Mouse (Mus musculus) ES-E14 (cell line): Measurements from ENCODE around the gene Copb2. TPM values are rescaled to one million over a fixed set of nuclear protein-coding genes. Genes with fewer than 3 reads are reported as not detected.

ENCODE experiments used
- DNase-seq: peaks from one replicate; pipeline ENCODE4 v3.0.0-alpha.2; 2013; ENCODE audit warnings: low read depth, low spot score
- H3K27ac ChIP-seq: 2 replicates; pipeline ENCODE4 v1.5.1; 2012; ENCODE audit warnings: low read depth, mild to moderate bottlenecking, low read length, moderate library complexity, mixed read lengths; ENCODE audit not compliant: poor library complexity, insufficient read depth, severe bottlenecking
- H3K36me3 ChIP-seq: 2 replicates; pipeline ENCODE4 v1.6.1; 2012; ENCODE audit warnings: mild to moderate bottlenecking, low read length, moderate library complexity, mixed read lengths; ENCODE audit not compliant: control insufficient read depth, poor library complexity, insufficient read depth, severe bottlenecking
- H3K4me1 ChIP-seq, 2 experiments: fragments of 150-350 bp in 1 of 2; sonication (generic) in 1 of 2; 2 replicates each; pipeline ENCODE4 v1.6.1; 2012; ENCODE audit warnings: low read length in 2 of 2, mild to moderate bottlenecking in 1 of 2, mixed read lengths in 1 of 2; ENCODE audit not compliant: control insufficient read depth in 2 of 2, insufficient read depth in 2 of 2, poor library complexity in 1 of 2
- H3K4me3 ChIP-seq, 2 experiments: fragments of 150-350 bp in 1 of 2; sonication (generic) in 1 of 2; 2 replicates each; pipeline ENCODE4 v1.5.1; 2012; ENCODE audit warnings: low read length in 2 of 2, low read depth in 1 of 2, mild to moderate bottlenecking in 1 of 2, mixed read lengths in 1 of 2; ENCODE audit not compliant: insufficient read depth in 1 of 2, poor library complexity in 1 of 2, severe bottlenecking in 1 of 2
- H3K9ac ChIP-seq: 2 replicates; pipeline ENCODE4 v1.6.1; 2012; ENCODE audit warnings: low read depth, mild to moderate bottlenecking, low read length, mixed read lengths; ENCODE audit not compliant: poor library complexity, insufficient read depth, severe bottlenecking
- H3K9me3 ChIP-seq: fragments of 150-350 bp; sonication (generic); 2 replicates; pipeline ENCODE4 v1.6.1; 2012; ENCODE audit warnings: low read depth, mild to moderate bottlenecking, low read length; ENCODE audit not compliant: control insufficient read depth, insufficient read depth
- CHD2 ChIP-seq: IDR thresholded peaks from 2 replicates; pipeline ENCODE4 v1.6.1; 2014; ENCODE audit warnings: mild to moderate bottlenecking, low read depth, low read length, inconsistent platforms
- HCFC1 ChIP-seq: IDR thresholded peaks from 2 replicates; pipeline ENCODE4 v1.6.1; 2012; ENCODE audit warnings: low read length, inconsistent platforms, borderline replicate concordance; ENCODE audit not compliant: insufficient read depth
- MAFK ChIP-seq: IDR thresholded peaks from 2 replicates; pipeline ENCODE4 v1.6.1; 2014; ENCODE audit warnings: mild to moderate bottlenecking, low read depth, low read length, inconsistent platforms; ENCODE audit not compliant: insufficient read depth
- ZC3H11A ChIP-seq: IDR thresholded peaks from 2 replicates; pipeline ENCODE4 v1.6.1; 2012; ENCODE audit warnings: low read depth, mild to moderate bottlenecking, inconsistent platforms, low read length, borderline replicate concordance
- ZNF384 ChIP-seq: IDR thresholded peaks from 2 replicates; pipeline ENCODE4 v1.6.1; 2012; ENCODE audit warnings: low read depth, low read length, inconsistent platforms
- in situ Hi-C, 2 experiments: fragments of 600-800 bp; cut with MboI; formaldehyde crosslinking; loops; one replicate each; pipeline ENCODE4 v1.15.1; 2025; ENCODE audit warnings: low sequenced_read_pairs in 2 of 2, inconsistent platforms in 1 of 2; ENCODE audit not compliant: unreplicated experiment in 2 of 2
- total RNA-seq: library from RNA; depleted of rRNA; stranded (reverse); fragments of 300-350 nt; gene quantifications from 2 replicates; pipeline ENCODE4 v1.2.3, GENCODE M21; 2012

Gene Copb2
- total RNA-seq, 1 experiment: 114 TPM

DNA sequence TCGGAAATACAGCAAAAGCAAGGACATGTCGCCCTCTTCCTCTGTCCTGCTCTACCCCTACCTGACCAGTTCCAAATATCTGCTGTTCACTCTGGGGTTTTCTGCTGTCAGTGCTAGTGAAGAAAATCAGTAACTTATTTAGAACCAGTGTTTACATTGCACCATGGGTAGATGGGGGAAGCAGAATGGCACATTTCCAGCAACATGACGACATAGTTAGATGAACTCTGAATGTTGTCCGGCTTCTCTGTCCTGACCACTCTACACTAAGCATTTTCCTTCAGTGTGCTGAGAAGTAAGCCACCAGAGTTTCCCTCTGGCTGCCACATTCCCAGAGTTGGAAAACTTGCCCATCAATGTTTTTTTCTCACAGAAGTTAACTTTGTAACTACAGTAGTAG is 20.3 kb downstream of the Copb2 start:
- no peaks in the 10 kb centered on the region for H3K4me1 ChIP-seq
- in situ Hi-C loops: no loop called here
- no peak overlapping the region for H3K4me3 ChIP-seq
- H3K9me3 ChIP-seq: no peaks in the 10 kb centered on the region
- peaks cover 26% of the 10 kb centered on the region for H3K36me3 ChIP-seq
- TF ChIP-seq CHD2 (no peak), HCFC1 (no peak), ZC3H11A (no peak), ZNF384 (no peak), MAFK (no peak)
- no peak for DNase-seq
- no peak overlapping the region for H3K9ac ChIP-seq
- no peak overlapping the region for H3K27ac ChIP-seq

GRCm38 (mm10) chr9:98600094-98600493 is 36.6 kb downstream of the Copb2 start:
- no peak overlapping the region for H3K4me3 ChIP-seq
- no peak for DNase-seq
- in situ Hi-C loops: no loop called here
- H3K36me3 ChIP-seq: peaks cover 21% of the 10 kb centered on the region
- H3K27ac ChIP-seq: no peak overlapping the region
- no peak overlapping the region for H3K9ac ChIP-seq
- no peaks in the 10 kb centered on the region for H3K9me3 ChIP-seq
- H3K4me1 ChIP-seq: peaks cover 0 to 5% of the 10 kb centered on the region in 2 experiments; a peak in 1 of 4 replicates
- no peak for TF ChIP-seq HCFC1
- TF ChIP-seq ZNF384: no peak
- no peak for TF ChIP-seq MAFK
- TF ChIP-seq ZC3H11A: no peak
- TF ChIP-seq CHD2: no peak

- TF ChIP-seq HCFC1 (peak; percentile 93), ZC3H11A (no peak), MAFK (no peak), ZNF384 (no peak), CHD2 (no peak)
- in situ Hi-C loops: no loop called here
- no peak within 1 kb of the TSS for H3K27ac ChIP-seq
Measured at GRCm38 (mm10) chr9:98601156-98601836, 37.8 kb downstream of the Copb2 start, which contains the start of gene Mrps22. Gene Mrps22, minus strand, starts transcription at chr9:98601660.

GRCm38 (mm10) chr9:98601837-98602359 is 38.4 kb downstream of the Copb2 start:
- Histone ChIP-seq H3K4me3 (peak overlapping the region; percentile 81 to 97), H3K4me1 (peaks cover 0 to 5% of the 10 kb centered on the region in 2 experiments; a peak in 1 of 4 replicates), H3K9ac (peak overlapping the region; percentile 31; the same call in 1 of the 2 replicates), H3K27ac (no peak overlapping the region), H3K36me3 (peaks cover 10% of the 10 kb centered on the region; the same call in 1 of the 2 replicates), H3K9me3 (no peaks in the 10 kb centered on the region)
- in situ Hi-C loops: no loop called here
- DNase-seq: peak; percentile 3
- TF ChIP-seq CHD2 (no peak), ZC3H11A (no peak), HCFC1 (no peak), MAFK (no peak), ZNF384 (no peak)

More at GRCm38 (mm10) chr9:98601156-98601836, 37.8 kb downstream of the Copb2 start, which contains the start of gene Mrps22:
- H3K36me3 ChIP-seq: peaks cover 13% of the 10 kb centered on the region
- no peaks in the 10 kb centered on the region for H3K9me3 ChIP-seq
- H3K9ac ChIP-seq: peak within 1 kb of the TSS; percentile 94
- peak within 1 kb of the TSS; percentile 81 to 97 for H3K4me3 ChIP-seq
- DNase-seq: peak; percentile 78
- peaks cover 0 to 5% of the 10 kb centered on the region in 2 experiments; a peak in 1 of 4 replicates for H3K4me1 ChIP-seq
